Mouse (Mus musculus) CH12.LX (cell line): Measurements from ENCODE around the gene Gm45799.
A peak's percentile ranks its signal among the peaks of the same experiment; 100 is the strongest.

ENCODE experiments used
- BHLHE40 ChIP-seq: IDR thresholded peaks from 2 replicates; pipeline ENCODE4 v1.6.1; 2011; ENCODE audit warnings: mild to moderate bottlenecking, low read depth, low read length, improper control_type of control experiment
- CTCF ChIP-seq, 2 experiments: IDR thresholded peaks in 1 of 2; conservative IDR thresholded peaks in 1 of 2; 2 replicates each; pipeline ENCODE4 v1.5.1; 2011 to 2012; ENCODE audit warnings: low read depth in 2 of 2, low read length in 2 of 2, improper control_type of control experiment in 1 of 2, inconsistent platforms in 1 of 2, mild to moderate bottlenecking in 1 of 2, moderate library complexity in 1 of 2
- E2F4 ChIP-seq: IDR thresholded peaks from 2 replicates; pipeline ENCODE4 v1.6.1; 2011; ENCODE audit warnings: low read depth, low read length, improper control_type of control experiment; ENCODE audit not compliant: insufficient replicate concordance
- ELF1 ChIP-seq: IDR thresholded peaks from 2 replicates; pipeline ENCODE4 v1.6.1; 2014; ENCODE audit warnings: low read depth, mild to moderate bottlenecking, inconsistent platforms, low read length, improper control_type of control experiment
- POLR2A ChIP-seq: IDR thresholded peaks from 2 replicates; pipeline ENCODE4 v1.6.1; 2011; ENCODE audit warnings: low read depth, mild to moderate bottlenecking, improper control_type of control experiment, low read length
- RCOR1 ChIP-seq: conservative IDR thresholded peaks from 2 replicates; pipeline ENCODE4 v1.6.1; 2012; ENCODE audit warnings: low read depth, mild to moderate bottlenecking, inconsistent platforms, low read length, improper control_type of control experiment
- SIN3A ChIP-seq: IDR thresholded peaks from 2 replicates; pipeline ENCODE4 v1.6.1; 2012; ENCODE audit warnings: low read length, improper control_type of control experiment, inconsistent platforms
- SMC3 ChIP-seq: IDR thresholded peaks from 2 replicates; pipeline ENCODE4 v1.6.1; 2011; ENCODE audit warnings: low read depth, low read length, improper control_type of control experiment
- ZC3H11A ChIP-seq: IDR thresholded peaks from 2 replicates; pipeline ENCODE4 v1.6.1; 2012; ENCODE audit warnings: low read depth, mild to moderate bottlenecking, inconsistent platforms, low read length, improper control_type of control experiment

GRCm38 (mm10) chr7:105633127-105633800, 7.1 kb upstream of the Gm45799 start, which contains the start of gene Trim3:
- TF ChIP-seq ZC3H11A (no peak), RCOR1 (no peak), CTCF (conservative IDR thresholded peaks at IDR 0.05 in 1 of 2, IDR thresholded peaks at IDR 0.05 in 1 of 2; ENCODE audit: low read depth in 2 of 2, low read length in 2 of 2) (no peak), POLR2A (no peak), SMC3 (no peak), BHLHE40 (peak; percentile 85), SIN3A (no peak), E2F4 (no peak), ELF1 (no peak)
